Mouse (Mus musculus) midbrain, embryonic 16.5 days (tissue): ENCODE measurements around the gene Igf1r. TPM values are rescaled to one million over a fixed set of nuclear protein-coding genes. Genes with fewer than 3 reads are reported as not detected.

Experiments used
- ATAC-seq: fragments of 200-750 bp; cut with Nextera tagmentation; 2 replicates; pipeline ENCODE4 v1.8.0; 2017; ENCODE audit warnings: moderate TSS enrichment
- H3K27ac ChIP-seq: fragments of 300-500 bp; sonication (generic); 2 replicates; pipeline ENCODE4 v1.5.1; 2014; ENCODE audit warnings: mild to moderate bottlenecking, low read length, mixed read lengths
- H3K27me3 ChIP-seq: fragments of 300-500 bp; sonication (generic); 2 replicates; pipeline ENCODE4 v1.6.1; 2014; ENCODE audit warnings: low read depth, low read length, mixed read lengths; ENCODE audit not compliant: control insufficient read depth, insufficient read depth
- H3K36me3 ChIP-seq: fragments of 300-500 bp; sonication (generic); 2 replicates; pipeline ENCODE4 v1.6.1; 2014; ENCODE audit warnings: mild to moderate bottlenecking, low read length, moderate library complexity, mixed read lengths; ENCODE audit not compliant: control insufficient read depth, insufficient read depth
- H3K4me1 ChIP-seq: fragments of 300-500 bp; sonication (generic); 2 replicates; pipeline ENCODE4 v1.6.1; 2014; ENCODE audit warnings: mild to moderate bottlenecking, low read length, mixed read lengths; ENCODE audit not compliant: control insufficient read depth, insufficient read depth
- H3K4me2 ChIP-seq: fragments of 300-500 bp; sonication (generic); 2 replicates; pipeline ENCODE4 v1.6.1; 2014; ENCODE audit warnings: mild to moderate bottlenecking, low read length, mixed read lengths
- H3K4me3 ChIP-seq: fragments of 300-500 bp; sonication (generic); 2 replicates; pipeline ENCODE4 v1.5.1; 2014; ENCODE audit warnings: low read depth, mild to moderate bottlenecking, low read length, moderate library complexity, mixed read lengths
- H3K9ac ChIP-seq: fragments of 300-500 bp; sonication (generic); 2 replicates; pipeline ENCODE4 v1.6.1; 2014; ENCODE audit warnings: low read depth, low read length, mixed read lengths
- H3K9me3 ChIP-seq: fragments of 300-500 bp; sonication (generic); replicated peaks from 2 replicates; pipeline ENCODE4 v1.6.1; 2014; ENCODE audit warnings: mild to moderate bottlenecking, low read length, mixed read lengths; ENCODE audit not compliant: control insufficient read depth, poor library complexity, severe bottlenecking
- WGBS: fragments of 180-500 bp; shearing (Covaris S2); extraction: QIAGEN DNeasy Blood & Tissue Kit; methylation state at CpG from one replicate; pipeline ENCODE4 v1.1.7; 2014; 5-methylcytosine and 5-hydroxymethylcytosine counted together
- polyA plus RNA-seq: library from polyadenylated mRNA; unstranded; fragments of >200 nt; fragmentation: Nextera tagmentation; extraction: Ambion mirVana; gene quantifications from 2 replicates; pipeline ENCODE4 v1.2.1, GENCODE M21; 2015

Igf1r gene
- polyA plus RNA-seq, 1 experiment from 2014 or later = 21.5 TPM

DNA sequence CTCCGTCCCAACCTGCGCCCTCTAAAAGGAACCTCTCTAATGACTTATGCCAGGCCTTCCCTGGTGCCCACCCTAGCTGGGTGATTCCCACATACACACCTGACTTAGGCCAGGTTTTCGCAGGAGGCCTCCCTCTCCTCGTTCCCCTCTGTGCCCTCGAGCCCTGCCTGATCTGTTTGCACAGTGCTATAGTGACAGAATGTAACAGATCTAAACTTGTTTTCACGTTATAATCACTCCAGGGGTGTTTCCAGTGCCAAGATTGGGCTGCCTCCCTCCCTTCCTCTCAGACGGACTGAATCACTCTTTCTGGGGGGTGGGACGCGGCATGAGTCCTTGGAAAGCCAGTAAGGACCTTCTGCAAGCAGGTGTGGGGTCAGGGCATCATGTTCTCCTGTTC is 108.8 kb downstream of the Igf1r start:
- no peak for ATAC-seq
- Histone ChIP-seq H3K36me3 (no peaks in the 10 kb centered on the region), H3K4me2 (no peak overlapping the region), H3K4me3 (no peak overlapping the region), H3K4me1 (peaks cover 14% of the 10 kb centered on the region; the same call in 1 of the 2 replicates), H3K9ac (no peak overlapping the region), H3K9me3 (no peaks in the 10 kb centered on the region), H3K27ac (no peak overlapping the region), H3K27me3 (no peaks in the 10 kb centered on the region)
- 75% methylated on average over 9 of the region's 9 CpGs for WGBS

GRCm38 (mm10) chr7:68062170-68062848 is 109.7 kb downstream of the Igf1r start:
- Histone ChIP-seq H3K4me1 (peaks cover 14% of the 10 kb centered on the region; the same call in 1 of the 2 replicates), H3K4me3 (no peak overlapping the region), H3K9me3 (no peaks in the 10 kb centered on the region), H3K9ac (no peak overlapping the region), H3K27ac (no peak overlapping the region), H3K27me3 (no peaks in the 10 kb centered on the region), H3K4me2 (no peak overlapping the region), H3K36me3 (no peaks in the 10 kb centered on the region)
- no peak for ATAC-seq
- WGBS = 75% methylated on average over 13 of the region's 13 CpGs

DNA sequence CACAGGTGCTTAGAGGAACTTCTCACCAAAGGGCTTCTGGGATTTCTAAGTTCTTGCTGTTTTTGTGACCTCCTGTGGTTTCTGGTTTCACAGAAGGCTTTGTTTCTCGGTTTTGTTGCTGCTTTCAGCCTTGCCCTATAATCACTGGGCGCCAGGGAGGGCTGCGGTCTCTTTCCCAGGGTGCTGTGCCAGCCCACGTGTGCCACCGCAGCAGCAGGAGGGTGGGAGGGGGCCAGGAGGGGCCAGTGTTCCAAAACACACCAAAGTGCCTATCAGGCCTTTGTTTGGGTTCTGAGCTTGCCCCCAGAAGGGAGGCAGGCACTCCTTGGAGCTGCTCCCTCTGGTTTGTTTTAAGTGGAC is 110.2 kb downstream of the Igf1r start:
- Histone ChIP-seq H3K4me2 (no peak overlapping the region), H3K36me3 (no peaks in the 10 kb centered on the region), H3K4me3 (no peak overlapping the region), H3K4me1 (peaks cover 14% of the 10 kb centered on the region; the same call in 1 of the 2 replicates), H3K27me3 (no peaks in the 10 kb centered on the region), H3K9me3 (no peaks in the 10 kb centered on the region), H3K9ac (no peak overlapping the region), H3K27ac (no peak overlapping the region)
- no peak for ATAC-seq
- 37% methylated on average over 5 of the region's 5 CpGs for WGBS

DNA sequence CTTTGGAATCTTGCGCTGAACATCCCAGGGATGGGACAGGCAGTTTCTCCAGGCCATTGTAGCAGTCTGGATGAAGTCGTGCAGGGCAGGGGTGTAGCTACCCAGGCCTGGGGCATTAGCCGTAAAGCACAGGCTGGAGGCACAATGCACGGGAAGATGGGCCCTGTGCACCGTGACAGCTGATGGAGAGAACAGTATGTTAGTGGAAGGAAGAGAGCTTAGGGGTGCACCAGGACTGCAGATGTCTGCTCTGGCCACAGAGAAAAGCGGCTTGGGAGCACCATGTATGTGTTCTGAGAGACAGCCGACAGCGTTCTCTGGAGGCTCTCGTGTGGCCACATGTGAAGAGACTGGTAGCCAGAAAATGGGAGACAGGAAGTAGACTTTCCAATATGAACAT is 111.1 kb downstream of the Igf1r start:
- H3K27ac ChIP-seq = no peak overlapping the region
- no peak overlapping the region for H3K4me3 ChIP-seq
- H3K36me3 ChIP-seq = no peaks in the 10 kb centered on the region
- no peak overlapping the region for H3K9ac ChIP-seq
- H3K9me3 ChIP-seq = no peaks in the 10 kb centered on the region
- no peaks in the 10 kb centered on the region for H3K27me3 ChIP-seq
- ATAC-seq = 0 out of 2 replicates have a peak, but pooled peaks have one; percentile 25
- H3K4me2 ChIP-seq = no peak overlapping the region
- WGBS = 83% methylated on average over 9 of the region's 9 CpGs
- H3K4me1 ChIP-seq = peaks cover 14% of the 10 kb centered on the region; the same call in 1 of the 2 replicates

DNA sequence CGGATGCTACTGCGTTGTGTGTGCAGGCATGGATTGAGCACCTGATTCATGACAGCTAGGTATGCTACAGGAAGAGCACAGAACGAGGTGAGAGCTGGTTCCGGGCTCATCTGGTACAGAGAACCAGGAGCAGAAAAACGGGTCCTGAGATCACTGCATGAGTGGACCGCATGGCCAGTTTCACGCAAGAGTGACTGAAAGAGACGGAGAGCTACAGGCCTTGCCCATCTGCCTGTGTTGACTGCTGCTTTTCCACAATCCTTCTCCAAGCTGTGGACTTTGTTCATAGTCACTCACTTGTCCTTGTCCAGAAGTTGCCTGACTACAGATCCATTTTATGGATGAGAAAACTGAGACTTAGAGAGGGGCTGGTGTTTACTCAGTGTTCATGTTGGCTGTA is 111.5 kb downstream of the Igf1r start:
- no peak overlapping the region for H3K9ac ChIP-seq
- no peaks in the 10 kb centered on the region for H3K27me3 ChIP-seq
- no peak overlapping the region for H3K4me2 ChIP-seq
- H3K36me3 ChIP-seq = no peaks in the 10 kb centered on the region
- 91% methylated on average over 8 of the region's 8 CpGs for WGBS
- H3K4me3 ChIP-seq = no peak overlapping the region
- ATAC-seq = no peak
- peaks cover 14% of the 10 kb centered on the region; the same call in 1 of the 2 replicates for H3K4me1 ChIP-seq
- no peaks in the 10 kb centered on the region for H3K9me3 ChIP-seq
- H3K27ac ChIP-seq = no peak overlapping the region

- no peak for ATAC-seq
- no peak overlapping the region for H3K27ac ChIP-seq
- WGBS = 13% methylated on average over 11 of the region's 11 CpGs
Measured at GRCm38 (mm10) chr7:68064647-68065362, 112.2 kb downstream of the Igf1r start.

DNA sequence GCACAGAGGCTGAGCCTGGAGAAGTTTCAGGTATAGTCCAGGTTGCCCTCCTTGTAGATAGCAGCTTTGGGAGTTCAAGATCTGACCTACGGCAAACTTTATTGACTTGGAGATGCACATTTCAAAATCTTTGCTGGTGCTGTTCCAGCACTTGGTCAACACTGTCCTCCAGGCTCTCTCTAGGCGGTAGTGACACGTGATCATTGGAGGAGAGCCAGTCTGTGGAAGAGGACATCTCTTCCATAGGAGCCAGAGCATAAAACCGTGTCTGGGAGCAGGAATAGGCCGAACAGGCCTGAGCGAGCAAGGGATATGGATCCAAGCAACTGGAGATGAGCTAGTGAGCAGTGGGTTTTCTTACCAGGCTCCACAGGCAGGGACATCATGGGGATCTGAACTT is 113.3 kb downstream of the Igf1r start:
- H3K9me3 ChIP-seq = no peaks in the 10 kb centered on the region
- no peak for ATAC-seq
- no peak overlapping the region for H3K4me2 ChIP-seq
- 90% methylated on average over 6 of the region's 6 CpGs for WGBS
- no peaks in the 10 kb centered on the region for H3K36me3 ChIP-seq
- no peak overlapping the region for H3K9ac ChIP-seq
- H3K27me3 ChIP-seq = no peaks in the 10 kb centered on the region
- no peak overlapping the region for H3K27ac ChIP-seq
- no peak overlapping the region for H3K4me3 ChIP-seq
- H3K4me1 ChIP-seq = peaks cover 14% of the 10 kb centered on the region; the same call in 1 of the 2 replicates

More at GRCm38 (mm10) chr7:68064647-68065362, 112.2 kb downstream of the Igf1r start:
- Histone ChIP-seq H3K36me3 (no peaks in the 10 kb centered on the region), H3K9me3 (no peaks in the 10 kb centered on the region), H3K4me1 (peaks cover 14% of the 10 kb centered on the region; the same call in 1 of the 2 replicates), H3K4me2 (no peak overlapping the region), H3K27me3 (no peaks in the 10 kb centered on the region), H3K9ac (no peak overlapping the region), H3K4me3 (no peak overlapping the region)

- H3K27me3 ChIP-seq = no peaks in the 10 kb centered on the region
Measured at GRCm38 (mm10) chr7:68067321-68067720, 114.7 kb downstream of the Igf1r start.

GRCm38 (mm10) chr7:68069324-68069723 is 116.7 kb downstream of the Igf1r start:
- H3K4me1 ChIP-seq = peaks cover 3% of the 10 kb centered on the region; the same call in 1 of the 2 replicates
- no peak overlapping the region for H3K4me2 ChIP-seq
- H3K36me3 ChIP-seq = no peaks in the 10 kb centered on the region
- no peak overlapping the region for H3K27ac ChIP-seq
- H3K9me3 ChIP-seq = no peaks in the 10 kb centered on the region
- no peak for ATAC-seq
- WGBS = 70% methylated on average over 7 of the region's 7 CpGs
- no peak overlapping the region for H3K4me3 ChIP-seq
- no peak overlapping the region for H3K9ac ChIP-seq
- no peaks in the 10 kb centered on the region for H3K27me3 ChIP-seq

More at GRCm38 (mm10) chr7:68067321-68067720, 114.7 kb downstream of the Igf1r start:
- Histone ChIP-seq H3K36me3 (no peaks in the 10 kb centered on the region), H3K4me2 (no peak overlapping the region), H3K4me1 (peaks cover 7% of the 10 kb centered on the region; the same call in 1 of the 2 replicates), H3K9me3 (no peaks in the 10 kb centered on the region), H3K9ac (no peak overlapping the region), H3K4me3 (no peak overlapping the region), H3K27ac (no peak overlapping the region)
- WGBS = 96% methylated on average over 4 of the region's 4 CpGs
- no peak for ATAC-seq
